18 mouse cellular contexts compared by ENCODE assay signal in genomic region chr6:51075026-51075425, GRCm38 (mm10).
DNase-seq lines count a peak whose midpoint lies in the region; ATAC-seq and TF ChIP-seq lines count a peak whose summit lies in the region.
"Had no signal": no experiment of that assay in that cellular context is flagged by ENCODE, and none has a peak within 500 bp of the region (broad histone marks: within the 10 kb centered on the region; RNA-seq: fewer than 3 reads in every experiment).

No protein-coding gene starts in this region.

- peaks cover 80% of the 10 kb centered on the region for H3K4me1 ChIP-seq in hindbrain, embryonic 10.5 days (replicated peaks)
- peaks cover 12% of the 10 kb centered on the region; the same call in 1 of the 2 replicates for H3K4me1 ChIP-seq in hindbrain, postnatal 0 days (ENCODE audit: insufficient read depth, low read length)
- H3K4me1 ChIP-seq in midbrain, embryonic 11.5 days (ENCODE audit: control insufficient read depth, insufficient read depth, low read length), result peaks cover 48% of the 10 kb centered on the region
- peaks cover 3% of the 10 kb centered on the region; the same call in 1 of the 2 replicates for H3K4me1 ChIP-seq in midbrain, postnatal 0 days (ENCODE audit: insufficient read depth, low read length)
- H3K4me1 ChIP-seq in hindbrain, embryonic 11.5 days (replicated peaks; ENCODE audit: control insufficient read depth, insufficient read depth, low read length), result peaks cover 10% of the 10 kb centered on the region; the same call in 1 of the 2 replicates
- peaks cover 38% of the 10 kb centered on the region for H3K4me1 ChIP-seq in limb, embryonic 15.5 days

- 81% methylated on average over 8 of the region's 8 CpGs for WGBS in hindbrain, embryonic 10.5 days
- 61% methylated on average over 8 of the region's 8 CpGs for WGBS in hindbrain, postnatal 0 days
- 79% methylated on average over 8 of the region's 8 CpGs for WGBS in midbrain, embryonic 11.5 days
- 76% methylated on average over 8 of the region's 8 CpGs for WGBS in midbrain, postnatal 0 days
- WGBS in hindbrain, embryonic 11.5 days, result 74% methylated on average over 8 of the region's 8 CpGs
- 69% methylated on average over 8 of the region's 8 CpGs for WGBS in limb, embryonic 15.5 days

- no peak overlapping the region for H3K4me2 ChIP-seq in hindbrain, postnatal 0 days (ENCODE audit: low read depth, low read length)
- H3K4me2 ChIP-seq in midbrain, embryonic 11.5 days, result no peak overlapping the region
- no peak overlapping the region for H3K4me2 ChIP-seq in midbrain, postnatal 0 days (ENCODE audit: low read depth, low read length, poor library complexity, severe bottlenecking)
- H3K4me2 ChIP-seq in hindbrain, embryonic 11.5 days (replicated peaks; ENCODE audit: low read depth, low read length), result no peak overlapping the region
- no peak overlapping the region for H3K4me2 ChIP-seq in limb, embryonic 15.5 days
- H3K4me2 ChIP-seq: liver, embryonic 13.5 days had no signal

- ATAC-seq in hindbrain, postnatal 0 days, result no peak
- ATAC-seq in midbrain, embryonic 11.5 days (ENCODE audit: low FRiP score), result no peak
- ATAC-seq in midbrain, postnatal 0 days (ENCODE audit: low FRiP score), result no peak
- no peak for ATAC-seq in hindbrain, embryonic 11.5 days (ENCODE audit: low FRiP score)
- ATAC-seq in limb, embryonic 15.5 days (ENCODE audit: insufficient number of reproducible peaks, low FRiP score, low TSS enrichment, low read depth), result no peak
- ATAC-seq: inflammation-experienced regulatory T-cells, adult 6 months had no signal

- H3K9ac ChIP-seq in hindbrain, postnatal 0 days (replicated peaks; ENCODE audit: low read length), result no peak overlapping the region
- no peak overlapping the region for H3K9ac ChIP-seq in midbrain, embryonic 11.5 days (ENCODE audit: low read length)
- H3K9ac ChIP-seq in midbrain, postnatal 0 days (replicated peaks; ENCODE audit: low read length, poor library complexity, severe bottlenecking), result no peak overlapping the region
- no peak overlapping the region for H3K9ac ChIP-seq in hindbrain, embryonic 11.5 days (ENCODE audit: low read depth, low read length)
- H3K9ac ChIP-seq in limb, embryonic 15.5 days, result no peak overlapping the region
- H3K9ac ChIP-seq: liver, embryonic 13.5 days had no signal

- H3K36me3 ChIP-seq in hindbrain, embryonic 10.5 days, result no peaks in the 10 kb centered on the region
- H3K36me3 ChIP-seq in hindbrain, postnatal 0 days (ENCODE audit: insufficient read depth, low read length), result no peaks in the 10 kb centered on the region
- no peaks in the 10 kb centered on the region for H3K36me3 ChIP-seq in midbrain, embryonic 11.5 days (ENCODE audit: control insufficient read depth, insufficient read depth, low read length)
- no peaks in the 10 kb centered on the region for H3K36me3 ChIP-seq in midbrain, postnatal 0 days (ENCODE audit: insufficient read depth, low read length)
- H3K36me3 ChIP-seq in hindbrain, embryonic 11.5 days (ENCODE audit: control insufficient read depth, insufficient read depth, low read length), result no peaks in the 10 kb centered on the region
- H3K36me3 ChIP-seq in limb, embryonic 15.5 days, result no peaks in the 10 kb centered on the region
- H3K36me3 ChIP-seq: liver, embryonic 13.5 days had no signal

- TF ChIP-seq CTCF in hindbrain, postnatal 0 days (IDR thresholded peaks at IDR 0.05; ENCODE audit: low read depth), result no peak
- TF ChIP-seq CTCF in midbrain, postnatal 0 days (IDR thresholded peaks at IDR 0.05), result no peak

- DNase-seq in hindbrain, embryonic 10.5 days (ENCODE audit: low spot score), result no peak
- DNase-seq in hindbrain, postnatal 0 days (ENCODE audit: low spot score), result no peak
- no peak for DNase-seq in midbrain, embryonic 11.5 days (ENCODE audit: low spot score, missing footprints)
- no peak for DNase-seq in midbrain, postnatal 0 days (ENCODE audit: low spot score)
- no peak for DNase-seq in hindbrain, embryonic 11.5 days (ENCODE audit: low spot score)
- DNase-seq in kidney, postnatal 36 days, result no peak
- no peak for DNase-seq in frontal cortex, postnatal 14 days (ENCODE audit: low spot score in 2 of 2)
- DNase-seq: adrenal gland, postnatal 25 days; cerebellum, adult 9-11 months; gastrocnemius, postnatal 25 days; heart, postnatal 10 days; kidney, postnatal 10 days; liver, embryonic 13.5 days; right cerebral cortex, adult 18-20 months; spleen, adult 18-20 months; thymus, postnatal 4 days had no signal

- peak overlapping the region; percentile 92 for H3K27ac ChIP-seq in hindbrain, embryonic 10.5 days
- H3K27ac ChIP-seq in hindbrain, postnatal 0 days, result no peak overlapping the region
- peak overlapping the region; percentile 14; the same call in 1 of the 2 replicates for H3K27ac ChIP-seq in midbrain, embryonic 11.5 days (ENCODE audit: low read depth, low read length)
- H3K27ac ChIP-seq in midbrain, postnatal 0 days (ENCODE audit: low read depth, low read length), result no peak overlapping the region
- H3K27ac ChIP-seq in hindbrain, embryonic 11.5 days (ENCODE audit: low read depth, low read length), result peak overlapping the region; percentile 24; the same call in 1 of the 2 replicates
- H3K27ac ChIP-seq in limb, embryonic 15.5 days, result 0 out of 2 replicates have a peak overlapping the region, but pooled peaks have one; percentile 48
- H3K27ac ChIP-seq: liver, embryonic 13.5 days had no signal

- 0 out of 2 replicates have a peak, but pooled peaks cover 3% of the 10 kb centered on the region for H3K27me3 ChIP-seq in hindbrain, embryonic 10.5 days (ENCODE audit: insufficient read depth, poor library complexity, severe bottlenecking)
- H3K27me3 ChIP-seq in hindbrain, postnatal 0 days (ENCODE audit: insufficient read depth, low read length), result no peaks in the 10 kb centered on the region
- H3K27me3 ChIP-seq in midbrain, embryonic 11.5 days (ENCODE audit: control insufficient read depth, insufficient read depth, low read length), result no peaks in the 10 kb centered on the region
- H3K27me3 ChIP-seq in midbrain, postnatal 0 days (ENCODE audit: insufficient read depth, low read length), result no peaks in the 10 kb centered on the region
- no peaks in the 10 kb centered on the region for H3K27me3 ChIP-seq in hindbrain, embryonic 11.5 days (ENCODE audit: control insufficient read depth, insufficient read depth, low read length)
- peaks cover 4% of the 10 kb centered on the region; the same call in 1 of the 2 replicates for H3K27me3 ChIP-seq in limb, embryonic 15.5 days
- H3K27me3 ChIP-seq: liver, embryonic 13.5 days had no signal

- H3K4me3 ChIP-seq in hindbrain, embryonic 10.5 days, result no peak overlapping the region
- no peak overlapping the region for H3K4me3 ChIP-seq in hindbrain, postnatal 0 days (ENCODE audit: low read length)
- no peak overlapping the region for H3K4me3 ChIP-seq in midbrain, embryonic 11.5 days (ENCODE audit: low read depth, low read length)
- no peak overlapping the region for H3K4me3 ChIP-seq in midbrain, postnatal 0 days (ENCODE audit: low read depth, low read length)
- no peak overlapping the region for H3K4me3 ChIP-seq in hindbrain, embryonic 11.5 days (ENCODE audit: low read depth, low read length)
- no peak overlapping the region for H3K4me3 ChIP-seq in limb, embryonic 15.5 days
- H3K4me3 ChIP-seq: liver, embryonic 13.5 days had no signal

- no peaks in the 10 kb centered on the region for H3K9me3 ChIP-seq in hindbrain, embryonic 10.5 days
- H3K9me3 ChIP-seq in hindbrain, postnatal 0 days (ENCODE audit: low read length), result no peaks in the 10 kb centered on the region
- no peaks in the 10 kb centered on the region for H3K9me3 ChIP-seq in midbrain, embryonic 11.5 days (ENCODE audit: control insufficient read depth, low read length)
- no peaks in the 10 kb centered on the region for H3K9me3 ChIP-seq in midbrain, postnatal 0 days (ENCODE audit: low read length)
- H3K9me3 ChIP-seq in hindbrain, embryonic 11.5 days (ENCODE audit: control insufficient read depth, low read length), result no peaks in the 10 kb centered on the region
- H3K9me3 ChIP-seq in limb, embryonic 15.5 days, result no peaks in the 10 kb centered on the region
- H3K9me3 ChIP-seq: liver, embryonic 13.5 days had no signal

Comparison
In these comparisons a context has a peak if more than half of its experiments do, and no peak if none do; other contexts are left out.
1. H3K27ac ChIP-seq: peak in hindbrain, embryonic 10.5 days (single experiment), midbrain, embryonic 11.5 days (single experiment), hindbrain, embryonic 11.5 days (single experiment) and limb, embryonic 15.5 days (single experiment); none in hindbrain, postnatal 0 days (single experiment) and midbrain, postnatal 0 days (single experiment).